ENCODE assay signal across 24 mouse cellular contexts in genomic region chr4:10888835-10889234, GRCm38 (mm10). TPM values are rescaled to one million over a fixed set of nuclear protein-coding genes. Genes with fewer than 3 reads are reported as not detected.
A peak's percentile ranks its signal among the peaks of the same experiment; 100 is the strongest.
DNase-seq lines count a peak whose midpoint lies in the region; ATAC-seq and TF ChIP-seq lines count a peak whose summit lies in the region.
"Had no signal": no experiment of that assay in that cellular context is flagged by ENCODE, and none has a peak within 500 bp of the region (broad histone marks: within the 10 kb centered on the region; RNA-seq: fewer than 3 reads in every experiment).

No protein-coding gene starts in this region.

- ATAC-seq in heart, embryonic 11.5 days (replicated peaks; ENCODE audit: insufficient number of reproducible peaks, low FRiP score, low TSS enrichment) = no peak
- no peak for ATAC-seq in midbrain, embryonic 11.5 days (ENCODE audit: low FRiP score)
- ATAC-seq in midbrain, embryonic 15.5 days (replicated peaks) = no peak
- ATAC-seq: activated CD4-positive, CD25-positive, alpha-beta regulatory T cell, adult 4 months; CD4-positive, CD25-positive, alpha-beta regulatory T cell, adult 4 months; forebrain, embryonic 13.5 days; forebrain, embryonic 15.5 days; forebrain, postnatal 0 days had no signal

- H3K27ac ChIP-seq in heart, embryonic 11.5 days (ENCODE audit: low read depth, low read length) = no peak overlapping the region
- no peak overlapping the region for H3K27ac ChIP-seq in midbrain, embryonic 11.5 days (ENCODE audit: low read depth, low read length)
- H3K27ac ChIP-seq in midbrain, embryonic 15.5 days = no peak overlapping the region
- H3K27ac ChIP-seq in ES-E14 (ENCODE audit: insufficient read depth, low read depth, low read length, poor library complexity, severe bottlenecking) = no peak overlapping the region
- H3K27ac ChIP-seq: embryonic facial prominence, embryonic 10.5 days; embryonic facial prominence, embryonic 12.5 days; forebrain, embryonic 13.5 days; forebrain, embryonic 15.5 days had no signal

- H3K4me3 ChIP-seq in heart, embryonic 11.5 days (ENCODE audit: low read depth, low read length) = no peak overlapping the region
- no peak overlapping the region for H3K4me3 ChIP-seq in midbrain, embryonic 11.5 days (ENCODE audit: low read depth, low read length)
- H3K4me3 ChIP-seq in midbrain, embryonic 15.5 days = no peak overlapping the region
- peak overlapping the region; percentile 42 to 59 for H3K4me3 ChIP-seq in ES-E14 (ENCODE audit: insufficient read depth in 1 of 2, low read depth in 1 of 2, low read length in 2 of 2, poor library complexity in 1 of 2, severe bottlenecking in 1 of 2)
- H3K4me3 ChIP-seq: embryonic facial prominence, embryonic 10.5 days; embryonic facial prominence, embryonic 12.5 days; forebrain, embryonic 13.5 days; forebrain, embryonic 15.5 days had no signal

- peaks cover 5% of the 10 kb centered on the region; the same call in 1 of the 2 replicates for H3K9me3 ChIP-seq in heart, embryonic 11.5 days (replicated peaks; ENCODE audit: control insufficient read depth, low read length)
- no peaks in the 10 kb centered on the region; the same call in 1 of the 2 replicates for H3K9me3 ChIP-seq in midbrain, embryonic 11.5 days (ENCODE audit: control insufficient read depth, low read length)
- no peaks in the 10 kb centered on the region for H3K9me3 ChIP-seq in midbrain, embryonic 15.5 days
- H3K9me3 ChIP-seq in ES-E14 (ENCODE audit: control insufficient read depth, insufficient read depth, low read depth, low read length) = no peaks in the 10 kb centered on the region
- H3K9me3 ChIP-seq: forebrain, embryonic 15.5 days had no signal

- peaks cover 13% of the 10 kb centered on the region for H3K36me3 ChIP-seq in heart, embryonic 11.5 days (ENCODE audit: control insufficient read depth, insufficient read depth, low read length)
- H3K36me3 ChIP-seq in midbrain, embryonic 11.5 days (ENCODE audit: control insufficient read depth, insufficient read depth, low read length) = peaks cover 12% of the 10 kb centered on the region
- peaks cover 25% of the 10 kb centered on the region; the same call in 1 of the 2 replicates for H3K36me3 ChIP-seq in midbrain, embryonic 15.5 days (replicated peaks)
- peaks cover 3% of the 10 kb centered on the region for H3K36me3 ChIP-seq in ES-E14 (ENCODE audit: control insufficient read depth, insufficient read depth, low read length, poor library complexity, severe bottlenecking)

- H3K27me3 ChIP-seq in heart, embryonic 11.5 days (ENCODE audit: control insufficient read depth, insufficient read depth, low read length) = no peaks in the 10 kb centered on the region
- H3K27me3 ChIP-seq in midbrain, embryonic 11.5 days (ENCODE audit: control insufficient read depth, insufficient read depth, low read length) = no peaks in the 10 kb centered on the region
- no peaks in the 10 kb centered on the region for H3K27me3 ChIP-seq in midbrain, embryonic 15.5 days (replicated peaks)
- H3K27me3 ChIP-seq: CH12.LX; embryonic facial prominence, embryonic 12.5 days; forebrain, embryonic 13.5 days; forebrain, embryonic 15.5 days had no signal

- peak; percentile 73 for DNase-seq in heart, adult 11 months
- DNase-seq in midbrain, embryonic 11.5 days (ENCODE audit: low spot score, missing footprints) = peak; percentile 56
- no peak for DNase-seq in ES-E14 (ENCODE audit: low read depth, low spot score)
- DNase-seq in frontal cortex, adult 2 months (ENCODE audit: extremely low spot score in 1 of 2, low spot score in 1 of 2) = no peak
- no peak for DNase-seq in left cerebral cortex, postnatal 4 days
- DNase-seq: adrenal gland, adult 8-10 months; adrenal gland, postnatal 14 days; adrenal gland, postnatal 36 days; B cell, adult 2 months; cerebellum, adult 11-12 months; cerebellum, adult 2 months; cerebellum, adult 9-10 months; cerebellum, postnatal 10 days; cerebellum, postnatal 25 days; forebrain, postnatal 0 days had no signal

- in situ Hi-C loops in ES-E14 (cut with MboI; ENCODE audit: low sequenced_read_pairs in 2 of 2, unreplicated experiment in 2 of 2) = no loop called here

- H3K4me2 ChIP-seq in heart, embryonic 11.5 days = no peak overlapping the region
- H3K4me2 ChIP-seq in midbrain, embryonic 11.5 days = no peak overlapping the region
- no peak overlapping the region for H3K4me2 ChIP-seq in midbrain, embryonic 15.5 days
- H3K4me2 ChIP-seq: embryonic facial prominence, embryonic 12.5 days; forebrain, embryonic 13.5 days; forebrain, embryonic 15.5 days had no signal

- 93% methylated on average over 10 of the region's 10 CpGs for WGBS in heart, embryonic 11.5 days (ENCODE audit: insufficient replicate concordance)
- 96% methylated on average over 10 of the region's 10 CpGs for WGBS in midbrain, embryonic 11.5 days
- WGBS in midbrain, embryonic 15.5 days = 93% methylated on average over 10 of the region's 10 CpGs

- no peaks in the 10 kb centered on the region for H3K4me1 ChIP-seq in heart, embryonic 11.5 days (ENCODE audit: control insufficient read depth, insufficient read depth, low read length)
- no peaks in the 10 kb centered on the region for H3K4me1 ChIP-seq in midbrain, embryonic 11.5 days (ENCODE audit: control insufficient read depth, insufficient read depth, low read length)
- H3K4me1 ChIP-seq in midbrain, embryonic 15.5 days = no peaks in the 10 kb centered on the region
- H3K4me1 ChIP-seq in ES-E14 (ENCODE audit: control insufficient read depth in 2 of 2, insufficient read depth in 2 of 2, low read length in 2 of 2, poor library complexity in 1 of 2) = no peaks in the 10 kb centered on the region
- H3K4me1 ChIP-seq: embryonic facial prominence, embryonic 10.5 days; embryonic facial prominence, embryonic 12.5 days; forebrain, embryonic 13.5 days; forebrain, embryonic 15.5 days had no signal

- intact Hi-C loops in left cerebral cortex, postnatal 4 days (cut with DNase I) = no loop called here

- no peak overlapping the region for H3K9ac ChIP-seq in heart, embryonic 11.5 days (ENCODE audit: low read depth, low read length)
- no peak overlapping the region for H3K9ac ChIP-seq in midbrain, embryonic 11.5 days (ENCODE audit: low read length)
- H3K9ac ChIP-seq in midbrain, embryonic 15.5 days = no peak overlapping the region
- H3K9ac ChIP-seq in ES-E14 (ENCODE audit: insufficient read depth, low read depth, low read length, poor library complexity, severe bottlenecking) = peak overlapping the region; percentile 59; the same call in 1 of the 2 replicates
- H3K9ac ChIP-seq: embryonic facial prominence, embryonic 12.5 days; forebrain, embryonic 13.5 days; forebrain, embryonic 15.5 days; forebrain, postnatal 0 days had no signal

TF ChIP-seq in ES-E14, 5 proteins besides CTCF, POLR2A, EP300 and RAD21:
- TF ChIP-seq HCFC1 (IDR thresholded peaks at IDR 0.05; ENCODE audit: borderline replicate concordance, insufficient read depth, low read length) (no peak), CHD2 (IDR thresholded peaks at IDR 0.05; ENCODE audit: low read depth, low read length) (no peak), ZNF384 (IDR thresholded peaks at IDR 0.05; ENCODE audit: low read depth, low read length) (no peak), MAFK (IDR thresholded peaks at IDR 0.05; ENCODE audit: insufficient read depth, low read depth, low read length) (no peak), ZC3H11A (IDR thresholded peaks at IDR 0.05; ENCODE audit: borderline replicate concordance, low read depth, low read length) (no peak)
TF ChIP-seq in ES-E14: peak in this region for 0.

RNA-seq across cellular contexts. Expression of gene 2610301B20Rik, which starts 14.5 kb away (rescaled TPM):
- polyA plus RNA-seq in heart, embryonic 11.5 days (2014; fragmentation: Nextera tagmentation; extraction: Ambion mirVana) = 24.9 and 27.7 TPM in 2 replicates
- 63.8 and 66.2 TPM in 2 replicates for polyA plus RNA-seq in midbrain, embryonic 11.5 days (2014; fragmentation: Nextera tagmentation; extraction: Ambion mirVana)
- polyA plus RNA-seq in midbrain, embryonic 15.5 days (2015; fragmentation: Nextera tagmentation; extraction: Ambion mirVana) = 47.6 and 47.7 TPM in 2 replicates
- 6.1 TPM in 2 replicates for total RNA-seq in ES-E14 (2012; rRNA removed)
- polyA plus RNA-seq in frontal cortex, adult 2 months (2012; rRNA removed) = 48.6 and 48.7 TPM in 2 replicates
- 10 to 100 TPM; 18.4 to 21.0 TPM for total RNA-seq in left cerebral cortex, postnatal 4 days (2021)

Comparison
In these comparisons a context has a peak if more than half of its experiments do, and no peak if none do; other contexts are left out.
1. DNase-seq: peak in heart, adult 11 months (single experiment) and midbrain, embryonic 11.5 days (single experiment); none in ES-E14 (single experiment), frontal cortex, adult 2 months (0 of 2) and left cerebral cortex, postnatal 4 days (single experiment).
2. H3K4me3 ChIP-seq: peak in ES-E14 (2 of 2); none in heart, embryonic 11.5 days (single experiment), midbrain, embryonic 11.5 days (single experiment) and midbrain, embryonic 15.5 days (single experiment).